Mouse (Mus musculus): ENCODE measurements around the gene Prpf38b.
A peak's percentile ranks its signal among the peaks of the same experiment; 100 is the strongest.

Gene Prpf38b

GRCm38 (mm10) chr3:108857714-108858113, 53.8 kb downstream of the Prpf38b start:
- no peak for DNase-seq

- no peak for DNase-seq
These were observed 54.4 kb downstream of the Prpf38b start for GRCm38 (mm10) chr3:108857124-108857470.

- DNase-seq, result peak; percentile 58
These were observed 55.0 kb downstream of the Prpf38b start for GRCm38 (mm10) chr3:108856386-108857123.

GRCm38 (mm10) chr3:108855864-108856263, 55.7 kb downstream of the Prpf38b start:
- no peak for DNase-seq

GRCm38 (mm10) chr3:108855371-108855770, 56.2 kb downstream of the Prpf38b start:
- no peak for DNase-seq

- DNase-seq, result no peak
These were observed 58.3 kb downstream of the Prpf38b start for GRCm38 (mm10) chr3:108853266-108853665.

All from kidney, adult 9 months (tissue).